Mouse (Mus musculus): ENCODE data around the gene Evi2a.

The Evi2a gene

DNA sequence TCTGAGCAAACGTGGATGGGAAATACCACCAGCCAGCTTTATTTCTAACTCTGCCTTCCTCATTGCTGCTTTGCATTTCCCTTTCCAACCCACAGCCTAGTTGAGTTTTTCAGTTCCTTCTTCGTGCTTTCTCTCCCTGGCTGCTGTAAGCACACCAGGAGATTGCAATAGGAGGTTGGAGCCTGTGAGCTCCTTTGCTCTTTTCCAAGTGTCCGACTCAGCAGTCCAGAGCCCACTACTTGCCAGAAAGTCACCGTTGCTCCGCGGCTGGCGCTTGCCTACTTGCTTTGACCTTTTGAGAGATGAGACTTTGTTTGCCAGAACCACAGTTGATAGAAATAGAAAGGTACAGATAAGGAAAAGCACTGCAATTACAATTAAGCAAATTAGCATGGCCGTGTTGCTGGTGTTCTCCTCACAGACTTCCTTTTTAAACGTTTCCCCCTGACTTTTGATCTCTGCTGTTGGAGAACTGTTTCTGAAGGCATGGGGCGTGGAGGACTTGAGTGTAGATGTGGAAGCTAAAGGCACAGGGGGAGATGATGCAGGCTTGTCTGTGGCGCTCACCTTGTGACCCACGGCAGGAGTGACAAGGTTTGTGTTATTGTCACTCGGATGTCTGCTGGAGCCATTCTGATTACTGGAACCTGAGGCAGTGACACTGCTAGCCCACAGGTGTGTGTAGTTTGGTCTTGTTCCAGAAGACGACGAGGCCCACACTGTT lies 3.2 kb downstream of the Evi2a start:
- in situ Hi-C loops (cut with MboI; ENCODE audit: low sequenced_read_pairs) = no loop called here

DNA sequence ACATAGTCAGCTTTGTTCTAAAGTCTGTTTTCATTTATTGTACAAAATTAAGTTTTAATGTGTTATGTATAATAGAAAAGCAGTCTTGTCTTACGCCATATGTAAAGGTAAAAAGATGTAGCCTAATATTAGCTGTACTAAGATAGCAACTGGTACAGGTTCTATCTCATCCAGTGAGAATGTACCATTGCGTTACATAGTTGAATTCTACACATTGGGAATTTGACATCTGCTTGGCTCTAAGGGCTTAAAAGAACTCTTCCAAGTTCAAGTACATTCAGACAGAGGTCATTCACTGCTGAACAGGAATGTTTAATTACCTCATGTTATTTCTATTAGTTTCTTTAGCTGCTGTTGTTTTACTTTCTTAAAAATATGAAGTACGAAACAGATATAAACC lies 3.9 kb downstream of the Evi2a start:
- in situ Hi-C loops (cut with MboI; ENCODE audit: low sequenced_read_pairs) = no loop called here

DNA sequence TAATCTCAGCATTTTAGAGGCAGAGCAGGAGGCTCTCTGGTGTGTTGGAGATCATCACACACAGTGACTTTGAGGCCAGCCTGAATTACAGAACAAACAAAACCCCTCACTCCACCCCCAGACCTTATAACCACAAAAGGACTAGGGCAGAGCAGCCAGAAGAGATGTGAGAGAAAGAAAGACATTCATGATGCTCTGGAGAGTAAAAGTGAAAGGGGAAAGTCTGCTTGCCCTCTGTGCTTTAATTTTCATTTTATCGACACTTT lies 6.2 kb downstream of the Evi2a start:
- in situ Hi-C loops (cut with MboI; ENCODE audit: low sequenced_read_pairs) = no loop called here

DNA sequence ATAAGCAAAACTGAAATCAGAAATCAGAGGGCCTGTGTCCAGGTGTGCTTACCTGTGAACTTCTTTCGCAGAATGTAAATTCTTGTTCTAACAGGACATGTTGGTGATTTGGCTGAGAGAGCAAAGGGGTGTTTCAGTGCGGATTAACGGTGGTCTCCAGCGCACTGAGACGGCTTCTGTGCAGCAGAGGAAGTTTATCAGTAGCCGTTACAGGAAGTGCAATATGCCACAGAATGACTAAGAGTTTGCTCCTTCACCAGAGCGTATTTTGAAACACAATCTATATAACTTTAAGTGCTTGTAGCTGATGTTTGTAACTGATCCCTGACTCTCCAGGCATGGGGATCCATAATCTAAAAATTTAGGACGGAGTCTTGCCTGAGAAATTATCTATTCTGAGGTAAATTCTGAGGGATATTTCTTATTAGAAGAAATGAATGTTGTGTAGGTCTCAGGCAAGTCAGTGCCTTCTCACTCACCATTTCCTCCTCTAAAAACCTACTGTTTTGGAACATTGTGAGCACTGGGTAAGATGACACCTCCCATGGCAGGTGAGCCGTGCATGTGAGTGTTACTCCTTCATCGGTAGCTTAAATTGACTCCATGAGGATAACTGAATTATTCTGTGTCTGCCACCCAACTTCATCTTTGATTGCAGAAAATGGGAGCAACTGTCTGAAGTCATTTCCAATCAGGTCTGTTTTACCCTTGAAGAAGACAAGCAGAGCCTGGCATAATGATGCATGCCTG lies 6.7 kb downstream of the Evi2a start, which contains the start of gene Evi2b:
Gene Evi2b, minus strand, starts transcription at position 203 of the 750 bp plus-strand sequence.
- in situ Hi-C loops (cut with MboI; ENCODE audit: low sequenced_read_pairs) = no loop called here

DNA sequence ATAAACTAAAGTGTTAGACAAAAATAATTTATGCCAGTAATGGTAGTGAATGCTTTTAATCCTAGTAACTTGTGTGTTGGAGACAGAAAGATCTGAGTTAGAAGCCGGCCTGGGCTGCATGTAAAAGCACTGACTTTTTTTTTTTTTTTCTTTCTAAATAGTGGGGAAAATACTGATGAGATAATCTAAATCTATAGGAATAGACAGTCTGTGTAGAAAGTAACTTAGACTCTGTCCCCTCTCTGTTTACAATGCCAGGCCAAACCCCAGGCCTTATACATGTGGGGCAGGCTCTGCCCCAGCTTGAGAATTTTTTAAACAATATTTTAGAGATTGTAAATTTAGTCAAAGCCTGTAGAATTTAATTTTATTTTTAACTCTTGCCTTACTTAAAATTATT lies 7.5 kb downstream of the Evi2a start:
- in situ Hi-C loops (cut with MboI; ENCODE audit: low sequenced_read_pairs) = no loop called here

DNA sequence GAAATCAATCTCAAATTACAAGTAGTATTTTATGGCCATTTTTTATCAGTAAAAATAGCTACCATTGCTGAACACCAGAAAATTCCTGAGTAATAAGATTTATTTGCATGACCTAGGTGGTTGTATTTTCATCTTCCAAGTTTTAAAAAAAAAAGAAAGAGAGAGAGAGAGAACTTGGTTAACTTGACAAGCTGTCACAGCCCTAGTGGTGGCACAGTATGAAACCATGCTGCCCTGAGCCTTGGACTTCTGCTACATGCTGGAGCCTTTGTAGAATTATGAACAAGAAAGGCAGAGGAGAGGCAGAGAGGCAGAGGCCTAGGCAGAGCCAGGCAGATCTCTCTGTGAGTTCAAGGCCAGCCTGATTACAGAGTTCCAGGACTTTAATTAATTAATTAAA lies 8.5 kb downstream of the Evi2a start:
- in situ Hi-C loops (cut with MboI; ENCODE audit: low sequenced_read_pairs) = no loop called here

DNA sequence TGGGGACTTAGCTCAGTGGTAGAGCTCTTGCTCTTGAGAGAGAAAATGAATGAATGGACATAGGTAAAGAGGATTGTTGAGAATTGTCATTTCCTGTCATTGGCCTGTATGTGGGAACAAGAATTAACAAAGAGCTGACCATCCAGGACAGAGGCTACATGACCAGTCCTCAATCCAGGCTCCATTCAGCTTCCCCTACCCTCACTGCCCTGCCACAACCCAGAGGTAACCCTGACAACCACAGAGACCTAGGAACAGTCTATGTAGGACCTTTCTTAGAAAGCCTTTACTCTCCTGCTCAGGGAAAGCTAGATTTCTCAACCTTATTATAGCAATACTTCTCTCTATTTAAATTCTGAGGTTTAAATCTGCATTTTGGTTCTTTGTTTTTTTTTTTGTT lies 9.6 kb downstream of the Evi2a start:
- in situ Hi-C loops (cut with MboI; ENCODE audit: low sequenced_read_pairs) = no loop called here

DNA sequence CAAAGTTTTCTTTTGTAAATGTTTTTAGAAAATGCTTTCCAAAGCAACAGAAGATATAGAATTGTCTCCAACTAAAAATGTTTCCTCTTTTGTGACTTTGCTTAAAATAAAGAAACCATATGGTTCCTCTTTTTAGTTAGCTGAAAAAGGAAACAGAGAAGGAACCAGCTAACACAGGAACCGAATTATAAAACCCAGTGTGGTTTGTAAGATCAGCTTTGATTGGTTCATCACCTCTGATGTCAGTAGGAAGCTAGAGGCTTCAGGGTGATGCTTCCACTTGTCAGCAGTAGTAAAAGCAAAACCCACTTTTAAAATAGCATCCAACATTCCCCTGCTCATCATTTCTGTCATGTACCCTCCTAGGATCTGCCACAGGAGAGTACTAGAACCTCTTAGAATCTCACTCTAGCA lies 10.5 kb downstream of the Evi2a start:
- in situ Hi-C loops (cut with MboI; ENCODE audit: low sequenced_read_pairs) = no loop called here

DNA sequence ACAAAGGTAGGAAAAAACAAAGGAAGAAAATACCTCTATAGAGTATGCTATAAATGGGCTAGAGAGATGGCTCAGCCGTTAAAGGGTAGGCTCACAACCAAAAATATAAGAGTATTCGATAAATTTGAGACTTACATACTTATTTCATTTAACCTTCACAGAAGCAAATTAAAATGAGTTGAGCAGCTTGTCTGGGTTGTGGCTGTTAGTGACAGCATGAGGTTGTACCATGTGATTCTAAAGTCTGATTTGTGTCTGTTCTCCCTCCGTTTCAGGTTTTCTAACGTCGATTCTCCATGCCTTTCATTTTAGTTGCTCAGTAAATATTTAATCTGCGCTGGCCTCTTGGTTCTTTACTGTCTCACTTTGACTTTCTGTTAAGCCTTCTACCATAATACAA lies 11.1 kb downstream of the Evi2a start:
- in situ Hi-C loops (cut with MboI; ENCODE audit: low sequenced_read_pairs) = no loop called here

DNA sequence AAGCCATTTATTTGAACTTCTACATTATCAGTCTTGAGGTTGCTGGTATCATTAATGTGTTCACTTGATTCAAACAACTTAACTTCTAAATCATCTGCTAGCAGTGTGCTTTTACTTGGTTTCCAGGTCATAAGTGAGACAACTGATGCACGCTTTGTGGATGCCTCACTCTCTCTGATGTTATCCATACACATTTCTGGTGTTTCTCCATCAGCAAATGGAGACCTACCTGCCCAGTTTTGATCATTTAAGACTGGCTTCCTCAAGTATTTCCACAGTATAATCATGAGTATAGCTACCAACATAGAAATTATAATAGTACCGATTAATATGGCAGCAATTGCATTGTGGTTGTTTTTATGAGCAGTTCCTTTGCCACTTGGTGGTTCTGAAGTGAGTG lies 14.6 kb downstream of the Evi2a start:
- in situ Hi-C loops (cut with MboI; ENCODE audit: low sequenced_read_pairs) = no loop called here

DNA sequence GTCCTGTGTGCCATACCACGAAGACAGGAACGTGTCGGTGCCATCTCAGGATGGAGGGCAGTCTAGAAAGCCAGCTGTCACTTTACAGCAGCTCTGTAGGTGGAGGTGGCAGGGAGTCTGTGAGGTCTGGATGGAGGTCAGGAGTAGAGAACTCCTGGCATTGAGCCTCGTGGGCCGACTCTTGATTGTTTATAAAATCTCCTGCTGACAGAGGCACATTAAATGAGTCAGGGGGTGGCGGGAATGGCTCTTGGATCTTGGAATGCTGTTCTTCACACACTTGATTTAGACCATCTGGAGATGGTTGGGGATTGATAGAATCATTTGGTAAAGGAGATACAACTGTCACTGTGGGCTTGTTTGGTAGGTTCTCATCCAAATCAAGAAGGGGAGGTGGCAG lies 15.1 kb downstream of the Evi2a start:
- in situ Hi-C loops (cut with MboI; ENCODE audit: low sequenced_read_pairs) = no loop called here

DNA sequence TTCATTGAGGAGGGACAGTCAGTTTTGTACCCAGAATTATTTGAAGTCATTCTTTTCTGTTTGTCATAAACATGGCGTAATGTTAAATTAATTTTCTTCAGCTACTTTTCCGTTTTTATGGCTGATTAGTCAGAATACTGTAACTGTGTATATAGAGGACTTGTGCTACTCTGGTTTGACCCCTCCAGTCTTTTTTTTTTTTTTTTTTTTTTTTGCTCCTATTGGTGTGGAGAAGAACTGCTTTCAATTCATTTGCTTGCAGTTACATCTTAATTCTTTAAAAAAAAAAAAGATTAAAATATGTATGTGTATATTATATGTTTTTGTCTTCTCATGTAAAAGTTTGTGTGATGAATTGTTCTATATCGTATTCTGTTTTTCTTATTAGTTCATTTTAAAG lies 18.4 kb downstream of the Evi2a start:
- in situ Hi-C loops (cut with MboI; ENCODE audit: low sequenced_read_pairs) = no loop called here

DNA sequence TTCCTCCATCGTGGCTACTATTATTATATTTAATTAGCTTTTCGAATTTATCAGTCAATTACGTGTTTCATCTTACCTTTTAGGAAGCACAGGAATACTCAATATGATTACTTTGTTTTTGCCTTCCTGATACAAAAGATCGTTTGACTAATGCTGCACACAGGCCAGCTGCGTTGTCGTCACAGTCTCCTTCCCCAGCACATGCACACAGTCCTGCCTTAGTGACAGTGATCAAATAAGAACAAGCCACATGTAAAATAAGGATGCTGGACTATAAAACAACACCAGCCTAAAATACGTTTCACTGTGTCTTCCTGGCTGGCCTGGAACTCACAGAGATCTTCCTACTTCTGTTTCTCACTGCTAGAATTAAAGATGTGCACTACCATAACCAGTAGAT lies 25.9 kb downstream of the Evi2a start:
- in situ Hi-C loops (cut with MboI; ENCODE audit: low sequenced_read_pairs) = no loop called here

DNA sequence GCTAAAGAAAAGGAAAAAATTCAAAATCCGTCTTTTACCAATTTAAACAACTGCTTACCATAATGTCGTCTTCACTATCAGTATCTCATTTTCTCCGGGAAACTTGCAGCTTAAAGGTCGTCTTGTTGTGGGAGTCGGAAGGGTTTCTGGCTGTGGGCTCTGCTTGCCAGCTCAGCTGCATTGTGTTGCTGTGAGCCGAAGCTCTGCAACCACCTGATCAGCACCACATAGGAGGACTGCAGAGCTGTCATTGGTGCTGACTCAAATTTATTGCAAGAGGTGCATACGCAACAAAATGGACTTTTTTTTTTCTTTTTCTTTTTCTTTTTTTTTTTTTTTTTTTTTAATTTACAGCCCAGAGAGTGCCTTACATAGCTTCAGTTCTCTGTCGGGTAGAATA lies 26.6 kb downstream of the Evi2a start, which contains the start of gene Omg:
Gene Omg, minus strand, starts transcription at position 240 of the 400 bp plus-strand sequence.
- in situ Hi-C loops (cut with MboI; ENCODE audit: low sequenced_read_pairs) = no loop called here

DNA sequence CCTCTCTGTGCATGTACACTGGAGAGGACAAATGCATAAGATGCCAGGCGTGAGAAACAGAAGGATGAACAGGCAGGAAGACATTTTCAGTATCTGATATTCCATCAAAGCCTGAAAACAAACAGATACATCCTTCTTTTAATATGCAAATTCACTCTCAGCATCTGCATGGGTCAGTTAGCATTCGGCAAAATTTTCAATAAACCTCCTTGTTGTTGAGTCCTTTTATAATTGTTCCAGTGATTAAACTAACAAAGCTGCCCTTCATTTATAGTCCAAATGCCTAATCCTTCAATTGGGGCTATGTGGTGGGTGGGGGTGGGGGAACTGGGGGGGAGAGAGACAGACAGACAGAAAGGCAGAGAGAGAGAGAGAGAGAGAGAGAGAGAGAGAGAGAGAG lies 27.5 kb downstream of the Evi2a start:
- in situ Hi-C loops (cut with MboI; ENCODE audit: low sequenced_read_pairs) = no loop called here

DNA sequence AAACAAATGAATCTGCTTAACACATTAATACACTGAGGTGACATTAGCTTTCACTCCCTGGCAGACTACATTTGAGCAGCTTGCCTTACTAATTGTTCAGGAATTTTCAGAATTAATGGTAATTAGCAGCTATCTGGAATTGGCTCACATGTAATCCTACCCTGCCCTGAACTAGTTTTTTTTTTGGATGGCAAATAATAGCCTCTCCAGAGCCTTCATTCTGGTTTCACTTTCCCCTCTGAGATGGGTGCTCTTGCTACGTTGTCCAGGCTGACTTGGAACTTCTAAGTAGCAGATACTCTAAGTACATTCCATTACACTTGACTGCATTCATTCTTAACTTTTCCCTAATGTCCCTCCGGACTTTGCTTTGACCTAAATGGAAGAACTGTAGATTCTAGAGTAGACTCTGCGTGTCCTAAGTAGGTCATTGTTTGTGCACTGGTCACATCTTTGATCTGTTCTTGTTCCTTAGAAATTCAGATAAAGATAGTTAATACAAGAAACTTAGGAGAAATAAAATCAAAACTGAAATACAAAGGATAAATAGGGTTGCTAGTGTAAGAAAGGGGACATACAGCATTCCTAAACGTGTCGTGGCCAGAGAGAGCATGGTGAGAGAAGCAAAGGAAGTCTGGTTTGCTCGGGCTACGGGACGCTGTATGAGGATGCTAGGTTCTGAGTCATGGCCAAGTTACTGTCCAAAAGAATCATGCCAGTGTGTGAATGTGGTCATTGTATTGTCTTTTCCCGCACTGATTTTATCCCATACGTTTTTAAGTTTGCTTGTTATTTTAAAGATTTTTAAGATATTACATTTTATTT lies 35.2 kb downstream of the Evi2a start:
- in situ Hi-C loops (cut with MboI; ENCODE audit: low sequenced_read_pairs) = no loop called here

DNA sequence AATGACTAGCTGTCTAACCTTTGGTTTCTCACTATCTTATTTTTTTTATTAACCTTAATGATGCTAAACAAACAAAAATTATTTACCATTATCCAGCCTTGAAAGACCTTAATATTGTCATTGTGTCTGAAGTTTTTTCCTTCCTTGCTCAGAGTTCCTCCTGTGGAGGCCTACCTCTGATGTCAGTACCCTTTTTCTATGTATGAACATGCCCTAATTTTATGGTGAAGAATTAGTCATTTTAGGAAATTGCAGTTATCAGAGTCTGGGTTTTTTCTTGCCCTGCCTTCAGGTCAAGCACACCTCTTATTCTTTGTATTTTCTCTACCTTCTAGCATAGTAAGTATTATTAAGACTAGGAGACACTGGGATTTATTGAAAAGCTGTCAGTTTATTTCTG lies 45.7 kb downstream of the Evi2a start:
- in situ Hi-C loops (cut with MboI; ENCODE audit: low sequenced_read_pairs) = no loop called here

DNA sequence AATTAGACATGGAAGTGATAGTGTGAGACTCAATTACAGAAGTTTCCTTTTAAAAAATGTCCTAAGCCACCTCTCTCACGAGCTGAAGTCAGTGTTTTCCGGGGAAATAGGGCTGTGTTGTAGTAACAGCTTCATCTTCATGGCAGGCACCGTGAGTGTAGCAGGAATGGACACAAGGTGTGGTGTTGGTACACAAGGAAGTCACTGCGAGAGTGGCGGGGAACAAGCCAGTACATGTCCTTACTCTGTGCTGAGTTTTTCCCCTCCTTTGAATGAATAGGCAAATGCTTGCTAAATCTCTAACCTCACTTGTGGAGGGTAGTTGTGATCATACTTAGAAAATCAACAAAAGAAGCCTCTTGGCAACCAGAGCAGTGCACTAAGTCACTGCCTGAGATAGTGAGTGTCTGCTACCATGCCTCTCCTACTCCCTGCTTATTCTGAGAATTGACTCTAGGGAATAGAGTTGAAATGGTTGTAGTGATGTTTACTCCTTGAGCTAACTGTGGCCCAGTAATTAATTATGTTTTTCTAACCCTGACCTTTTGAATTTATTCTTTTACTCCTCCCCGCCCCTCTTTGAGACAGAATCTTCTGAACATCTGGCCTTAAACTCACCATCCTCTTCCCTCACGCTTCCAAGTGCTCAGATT lies 46.4 kb downstream of the Evi2a start:
- in situ Hi-C loops (cut with MboI; ENCODE audit: low sequenced_read_pairs) = no loop called here

DNA sequence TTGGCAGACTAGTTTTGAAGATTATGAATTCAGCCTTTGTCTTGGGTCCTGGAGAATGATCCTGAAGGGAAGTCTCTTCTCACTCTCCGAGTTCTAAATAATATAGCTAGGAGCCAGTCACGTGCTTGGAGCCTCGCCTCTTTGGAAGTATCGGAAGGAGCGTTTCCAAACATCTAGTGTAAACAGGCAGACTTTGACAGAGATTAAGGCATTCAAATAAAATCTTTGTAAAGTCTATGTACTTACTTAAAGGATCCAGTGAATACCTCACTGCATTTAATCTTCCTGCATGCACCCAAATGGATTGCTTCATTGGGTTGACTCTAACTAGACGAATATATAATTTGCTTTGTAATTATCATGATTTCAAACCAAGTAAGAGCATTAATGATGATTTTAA lies 47.0 kb downstream of the Evi2a start:
- in situ Hi-C loops (cut with MboI; ENCODE audit: low sequenced_read_pairs) = no loop called here
